Mouse (Mus musculus): ENCODE measurements at regions not wholly inside any gene's neighbourhood (a gene's known extent, or its start where the extent isn't known, plus 50 kb on each side); places are given as distances from the start of the nearest gene placed in this dataset.

- TF ChIP-seq CTCF (IDR thresholded peaks at IDR 0.05; ENCODE audit: low read depth): no peak
- no peak for TF ChIP-seq EP300 (optimal IDR thresholded peaks at IDR 0.05)
Observed at GRCm38 (mm10) chr2:178557934-178558333, 127.6 kb downstream of the Cdh26 start.
